Mouse (Mus musculus): Measurements from ENCODE around the gene Nxph1.

Gene Nxph1

GRCm38 (mm10) chr6:9119136-9119535 is 170.9 kb downstream of the Nxph1 start:
- no peak for DNase-seq (ENCODE audit: extremely low read depth, low read depth, low spot score)

DNA sequence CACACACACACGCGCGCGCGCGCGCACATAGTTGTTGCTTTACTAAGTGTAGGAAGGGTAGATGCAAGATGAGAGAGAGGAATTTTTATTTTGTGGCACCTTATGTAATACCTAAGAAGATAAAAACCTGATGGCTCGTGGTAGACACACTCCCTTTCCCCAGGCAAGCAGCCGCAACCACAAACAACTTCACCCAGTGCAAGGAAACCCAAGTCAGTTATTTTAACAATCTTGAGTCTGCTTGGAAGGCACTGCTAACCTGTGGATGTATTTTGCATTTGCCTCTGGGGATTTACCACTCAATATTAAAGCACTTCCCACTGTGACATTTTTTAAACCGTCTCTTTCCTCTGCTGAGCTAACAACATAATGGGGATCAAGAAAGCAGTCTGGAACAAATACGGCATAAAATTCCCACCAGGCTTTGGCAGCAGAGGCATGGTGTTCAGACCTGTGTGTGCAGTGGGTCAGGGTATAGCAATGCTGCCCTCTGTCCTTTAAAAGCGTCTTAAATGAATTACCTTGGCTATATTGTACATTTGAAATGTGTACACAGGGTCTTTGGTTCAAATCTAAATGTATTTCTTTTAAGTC is 176.2 kb downstream of the Nxph1 start:
- DNase-seq (ENCODE audit: extremely low read depth, low read depth, low spot score), result no peak

GRCm38 (mm10) chr6:9133589-9134279 is 185.5 kb downstream of the Nxph1 start:
- DNase-seq (ENCODE audit: extremely low read depth, low read depth, low spot score), result no peak

GRCm38 (mm10) chr6:9147966-9148365 is 199.7 kb downstream of the Nxph1 start:
- DNase-seq (ENCODE audit: extremely low read depth, low read depth, low spot score), result no peak

- DNase-seq (ENCODE audit: extremely low read depth, low read depth, low spot score), result no peak
These were observed 201.6 kb downstream of the Nxph1 start for GRCm38 (mm10) chr6:9149791-9150190.

DNA sequence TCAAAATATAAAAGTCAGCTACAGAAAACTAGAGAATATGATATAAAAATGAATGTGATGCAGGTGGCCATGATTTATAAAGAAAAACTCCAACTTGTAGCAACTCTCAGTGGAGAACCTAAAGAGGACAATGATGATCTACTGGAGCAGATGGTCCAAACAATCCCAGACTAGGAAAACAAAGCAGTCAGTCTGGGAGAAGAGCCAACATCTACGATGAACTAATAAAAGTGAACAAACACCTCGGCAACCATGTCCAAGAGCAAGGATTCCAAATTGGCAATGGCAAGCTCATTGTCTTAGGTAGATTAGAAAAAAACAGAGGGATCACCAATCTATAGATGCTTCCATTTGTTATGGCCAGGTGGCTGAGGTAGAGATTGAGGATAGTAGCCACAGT is 211.0 kb downstream of the Nxph1 start:
- no peak for DNase-seq (ENCODE audit: extremely low read depth, low read depth, low spot score)

GRCm38 (mm10) chr6:9182477-9182876 is 234.2 kb downstream of the Nxph1 start:
- no peak for DNase-seq (ENCODE audit: extremely low read depth, low read depth, low spot score)

GRCm38 (mm10) chr6:9210730-9211129 is 262.5 kb downstream of the Nxph1 start:
- no peak for DNase-seq (ENCODE audit: extremely low read depth, low read depth, low spot score)

DNA sequence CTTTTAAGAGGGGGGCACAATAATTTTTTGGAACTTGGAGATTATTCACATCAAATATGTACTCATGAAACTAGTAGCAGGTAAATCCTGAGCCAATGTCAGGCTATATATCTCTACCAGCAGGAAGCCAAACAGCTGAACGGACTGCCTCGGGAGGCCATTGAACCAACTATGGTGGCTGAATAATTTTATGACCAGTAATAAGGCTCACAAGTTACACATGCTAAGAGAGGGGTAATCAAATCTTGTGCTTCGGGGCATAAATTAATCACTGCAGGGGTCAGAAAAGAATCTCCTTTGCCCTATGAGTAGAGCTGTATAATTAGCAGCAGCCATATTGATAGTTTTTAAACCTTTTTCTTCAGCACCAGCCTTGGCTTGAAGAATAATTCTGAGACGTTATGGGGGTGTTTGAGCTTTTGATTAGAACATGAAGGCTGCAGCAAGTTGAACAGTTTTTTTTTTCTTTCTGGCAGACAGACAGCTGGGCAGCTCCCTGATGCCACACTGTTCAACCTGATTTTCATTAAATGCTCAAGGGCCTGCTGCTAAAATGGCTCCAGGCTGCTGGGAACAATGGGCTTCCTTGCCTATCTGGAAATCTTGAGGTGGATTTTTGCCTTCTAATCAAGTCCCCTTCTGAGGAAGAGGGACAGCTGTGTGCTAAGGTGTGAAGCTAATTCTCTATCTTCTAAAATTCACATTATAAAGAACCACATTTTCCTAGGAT is 272.7 kb downstream of the Nxph1 start:
- no peak for DNase-seq (ENCODE audit: extremely low read depth, low read depth, low spot score)

DNA sequence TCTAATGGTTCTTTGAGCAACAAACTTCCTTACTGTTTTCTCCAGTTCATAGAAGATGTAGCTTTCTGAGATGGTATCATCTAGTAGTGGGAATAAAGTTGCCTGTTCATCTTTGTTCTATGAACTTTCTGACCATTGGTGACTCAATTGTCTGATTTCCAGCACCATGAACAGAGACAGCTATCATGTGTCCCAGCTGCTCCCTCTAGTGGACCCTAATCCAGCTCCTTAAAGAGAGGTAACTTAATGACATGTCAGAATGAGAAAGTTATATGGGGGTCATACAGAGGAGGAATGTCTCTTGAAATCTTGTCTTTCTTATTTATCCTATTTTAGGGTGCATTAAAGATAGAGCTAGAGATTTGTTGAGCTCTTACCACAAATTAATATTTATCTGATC is 286.6 kb downstream of the Nxph1 start:
- DNase-seq (ENCODE audit: extremely low read depth, low read depth, low spot score), result no peak

DNA sequence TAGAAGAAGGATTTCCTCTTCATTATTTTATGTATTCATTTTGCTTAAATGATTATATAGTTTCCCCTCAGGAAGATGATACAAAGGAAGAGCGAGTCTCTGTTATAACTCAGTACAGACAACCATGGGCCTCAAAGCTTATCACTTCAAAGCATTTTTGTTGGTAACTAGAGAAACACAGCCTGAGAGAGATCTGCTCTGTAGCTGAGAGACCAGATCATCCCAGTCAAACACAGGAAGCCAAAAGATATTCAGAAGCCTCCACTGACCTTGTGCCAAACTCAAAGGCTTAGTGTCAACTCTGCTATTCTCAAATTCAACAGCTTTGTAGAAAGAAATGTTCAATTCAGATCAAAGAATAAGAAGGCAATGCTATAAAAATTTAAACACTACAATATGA is 319.8 kb downstream of the Nxph1 start:
- no peak for DNase-seq (ENCODE audit: extremely low read depth, low read depth, low spot score)

Data from fat pad, adult 2 months (tissue).